Mouse (Mus musculus) limb, embryonic 14.5 days (tissue): ENCODE data around the gene Coro7. TPM values are rescaled to one million over a fixed set of nuclear protein-coding genes. Genes with fewer than 3 reads are reported as not detected.

ENCODE experiments used
- ATAC-seq: fragments of 200-750 bp; cut with Nextera tagmentation; 2 replicates; pipeline ENCODE4 v1.8.0; 2017; ENCODE audit warnings: low read depth, moderate number of reproducible peaks, moderate TSS enrichment; ENCODE audit not compliant: low FRiP score
- DNase-seq: peaks from one replicate; pipeline ENCODE4 v3.0.0-alpha.2; 2015; ENCODE audit warnings: low spot score
- H3K27ac ChIP-seq: fragments of 300-500 bp; sonication (generic); replicated peaks from 2 replicates; pipeline ENCODE4 v1.5.1; 2014; ENCODE audit warnings: low read depth, mild to moderate bottlenecking, low read length, moderate library complexity, mixed read lengths
- H3K27me3 ChIP-seq: fragments of 300-500 bp; sonication (generic); 2 replicates; pipeline ENCODE4 v1.6.1; 2014; ENCODE audit warnings: low read length, mixed read lengths; ENCODE audit not compliant: control insufficient read depth, insufficient read depth
- H3K36me3 ChIP-seq: fragments of 300-500 bp; sonication (generic); 2 replicates; pipeline ENCODE4 v1.6.1; 2014; ENCODE audit warnings: mild to moderate bottlenecking, low read length, moderate library complexity, mixed read lengths; ENCODE audit not compliant: control insufficient read depth, insufficient read depth
- H3K4me1 ChIP-seq: fragments of 300-500 bp; sonication (generic); 2 replicates; pipeline ENCODE4 v1.6.1; 2014; ENCODE audit warnings: antibody characterized with exemption, low read length, mixed read lengths; ENCODE audit not compliant: control insufficient read depth, insufficient read depth
- H3K4me2 ChIP-seq: fragments of 300-500 bp; sonication (generic); replicated peaks from 2 replicates; pipeline ENCODE4 v1.6.1; 2014; ENCODE audit warnings: low read depth, mild to moderate bottlenecking, low read length, moderate library complexity; ENCODE audit not compliant: severe bottlenecking
- H3K4me3 ChIP-seq: fragments of 300-500 bp; sonication (generic); replicated peaks from 2 replicates; pipeline ENCODE4 v1.5.1; 2014; ENCODE audit warnings: low read length
- H3K9ac ChIP-seq: fragments of 300-500 bp; sonication (generic); 2 replicates; pipeline ENCODE4 v1.6.1; 2014; ENCODE audit warnings: mild to moderate bottlenecking, low read depth, low read length, moderate library complexity; ENCODE audit not compliant: severe bottlenecking
- H3K9me3 ChIP-seq: fragments of 300-500 bp; sonication (generic); 2 replicates; pipeline ENCODE4 v1.6.1; 2016; ENCODE audit warnings: low read length; ENCODE audit not compliant: control insufficient read depth
- POLR2A ChIP-seq: fragments of 200-500 bp; IDR thresholded peaks from 2 replicates; pipeline ENCODE4 v1.8.0; 2012; ENCODE audit warnings: inconsistent platforms, mild to moderate bottlenecking, moderate library complexity, borderline replicate concordance; ENCODE audit not compliant: insufficient read depth, insufficient read length; ENCODE audit errors: extremely low read depth
- WGBS: fragments of 180-500 bp; shearing (Covaris S2); extraction: QIAGEN DNeasy Blood & Tissue Kit; methylation state at CpG from one replicate; pipeline ENCODE4 v1.1.7; 2014; 5-methylcytosine and 5-hydroxymethylcytosine counted together
- polyA plus RNA-seq, 2 experiments: library from polyadenylated mRNA; depleted of rRNA in 1 of 2; stranded (reverse) in 1 of 2; unstranded in 1 of 2; fragments of >200 nt; fragmentation: Nextera tagmentation in 1 of 2; extraction: Ambion mirVana in 1 of 2; gene quantifications; 2 replicates each; pipeline versions ENCODE4 v1.2.1 to v1.2.3; 2012 to 2014

Coro7 gene
- polyA plus RNA-seq, 2 experiments, result 15.0 to 40.8 TPM

DNA sequence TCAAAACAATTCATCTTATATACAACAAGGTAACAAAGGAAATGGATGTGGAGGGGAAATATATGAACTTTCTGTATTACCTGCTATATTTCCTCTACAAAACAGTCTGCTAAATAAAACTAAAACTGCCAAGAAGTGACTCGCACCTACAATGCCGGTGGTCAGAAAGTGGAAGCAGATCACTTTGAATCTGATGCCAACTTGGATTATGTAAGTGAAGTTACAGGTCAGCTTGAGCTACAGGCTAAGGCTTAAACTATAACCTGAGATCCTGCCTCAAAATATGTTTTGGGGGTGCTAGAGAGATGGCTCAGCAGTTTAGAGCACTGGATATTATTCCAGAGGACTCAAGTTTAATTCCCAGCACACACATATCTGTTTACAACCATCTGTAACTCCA lies 13.9 kb downstream of the Coro7 start:
- H3K4me1 ChIP-seq, result no peaks in the 10 kb centered on the region
- H3K9me3 ChIP-seq, result no peaks in the 10 kb centered on the region
- DNase-seq, result no peak
- H3K4me3 ChIP-seq, result no peak overlapping the region
- no peak for TF ChIP-seq POLR2A
- 85% methylated on average over 2 of the region's 2 CpGs for WGBS
- ATAC-seq, result no peak
- no peaks in the 10 kb centered on the region for H3K27me3 ChIP-seq
- H3K4me2 ChIP-seq, result no peak overlapping the region
- no peak overlapping the region for H3K9ac ChIP-seq
- peaks cover 39% of the 10 kb centered on the region for H3K36me3 ChIP-seq
- H3K27ac ChIP-seq, result no peak overlapping the region

DNA sequence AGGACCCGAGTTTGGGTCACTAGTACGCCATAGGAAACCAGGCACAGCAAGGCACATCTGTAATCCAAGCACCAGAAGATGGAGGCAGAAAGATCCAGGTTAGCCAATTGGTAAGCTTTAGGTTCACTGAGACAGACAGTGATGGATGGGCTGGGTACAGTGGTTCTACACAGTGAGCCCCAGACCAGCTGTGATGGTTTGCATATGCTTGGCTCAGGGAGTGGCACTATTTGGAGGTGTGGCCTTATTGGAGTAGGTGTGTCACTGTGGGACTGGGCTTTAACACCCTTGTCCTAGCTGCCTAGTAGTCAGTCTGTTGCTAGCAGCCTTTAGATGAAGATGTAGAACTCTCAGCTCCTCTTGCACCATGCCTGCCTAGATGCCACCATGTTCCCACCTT lies 15.8 kb downstream of the Coro7 start:
- peaks cover 9% of the 10 kb centered on the region for H3K4me1 ChIP-seq
- H3K9me3 ChIP-seq, result no peaks in the 10 kb centered on the region
- no peak overlapping the region for H3K4me2 ChIP-seq
- H3K4me3 ChIP-seq, result no peak overlapping the region
- no peak for DNase-seq
- no peak for TF ChIP-seq POLR2A
- H3K27me3 ChIP-seq, result no peaks in the 10 kb centered on the region
- 89% methylated on average over 2 of the region's 2 CpGs for WGBS
- H3K9ac ChIP-seq, result no peak overlapping the region
- ATAC-seq, result no peak
- no peak overlapping the region for H3K27ac ChIP-seq
- peaks cover 27% of the 10 kb centered on the region for H3K36me3 ChIP-seq

DNA sequence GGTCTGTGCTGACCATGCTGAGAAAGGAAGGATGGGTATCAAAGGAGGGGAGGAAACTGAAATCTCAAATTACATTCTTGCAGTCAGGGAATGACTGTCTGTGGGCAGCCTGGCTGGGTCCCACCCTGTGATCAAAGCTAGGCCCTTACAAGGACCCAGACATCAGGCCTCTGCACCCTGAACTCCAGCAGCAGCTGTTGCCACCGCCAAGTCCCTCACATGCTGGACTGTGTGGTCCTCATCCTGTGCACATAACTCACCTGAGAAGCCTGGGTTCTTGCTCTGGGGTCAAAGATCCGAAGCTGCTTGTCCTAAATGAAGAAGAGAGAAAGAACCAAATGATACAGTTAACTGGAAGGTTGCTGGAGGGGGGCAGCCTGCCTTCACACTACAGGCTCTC lies 18.0 kb downstream of the Coro7 start:
- H3K9ac ChIP-seq, result no peak overlapping the region
- no peak for TF ChIP-seq POLR2A
- H3K27me3 ChIP-seq, result no peaks in the 10 kb centered on the region
- H3K4me2 ChIP-seq, result no peak overlapping the region
- no peak for DNase-seq
- 55% methylated on average over 2 of the region's 2 CpGs for WGBS
- ATAC-seq, result no peak
- H3K36me3 ChIP-seq, result peaks cover 15% of the 10 kb centered on the region
- no peaks in the 10 kb centered on the region for H3K9me3 ChIP-seq
- H3K4me1 ChIP-seq, result peaks cover 25% of the 10 kb centered on the region
- H3K27ac ChIP-seq, result no peak overlapping the region
- H3K4me3 ChIP-seq, result no peak overlapping the region

DNA sequence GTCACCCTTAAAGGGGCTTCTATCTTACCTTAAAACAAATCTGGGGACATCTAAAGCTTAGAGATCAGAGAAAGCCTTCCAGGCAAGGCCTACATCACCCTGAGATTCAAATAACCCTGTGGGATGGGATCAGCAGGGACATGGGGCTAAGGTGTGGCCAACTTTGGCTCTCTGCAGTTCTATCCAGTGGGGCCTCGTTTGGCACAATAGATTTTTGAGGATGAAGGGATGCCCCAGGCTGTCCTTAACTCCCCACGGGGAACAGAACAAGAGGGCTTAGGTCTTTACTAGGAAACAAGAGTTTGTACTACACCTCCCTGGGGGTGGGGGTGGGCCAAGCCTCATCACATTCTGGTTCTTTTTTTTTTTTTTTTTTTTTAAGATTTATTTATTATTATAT lies 20.3 kb downstream of the Coro7 start:
- Histone ChIP-seq H3K4me1 (peaks cover 48% of the 10 kb centered on the region), H3K9me3 (no peaks in the 10 kb centered on the region), H3K36me3 (peaks cover 14% of the 10 kb centered on the region), H3K9ac (no peak overlapping the region; the same call in 1 of the 2 replicates), H3K27ac (peak overlapping the region; percentile 84), H3K27me3 (no peaks in the 10 kb centered on the region), H3K4me3 (no peak overlapping the region), H3K4me2 (peak overlapping the region; percentile 38)
- peak; percentile 1; the same call in 1 of the 2 replicates for ATAC-seq
- TF ChIP-seq POLR2A, result no peak
- no peak for DNase-seq
- 13% methylated on average over 2 of the region's 2 CpGs for WGBS

DNA sequence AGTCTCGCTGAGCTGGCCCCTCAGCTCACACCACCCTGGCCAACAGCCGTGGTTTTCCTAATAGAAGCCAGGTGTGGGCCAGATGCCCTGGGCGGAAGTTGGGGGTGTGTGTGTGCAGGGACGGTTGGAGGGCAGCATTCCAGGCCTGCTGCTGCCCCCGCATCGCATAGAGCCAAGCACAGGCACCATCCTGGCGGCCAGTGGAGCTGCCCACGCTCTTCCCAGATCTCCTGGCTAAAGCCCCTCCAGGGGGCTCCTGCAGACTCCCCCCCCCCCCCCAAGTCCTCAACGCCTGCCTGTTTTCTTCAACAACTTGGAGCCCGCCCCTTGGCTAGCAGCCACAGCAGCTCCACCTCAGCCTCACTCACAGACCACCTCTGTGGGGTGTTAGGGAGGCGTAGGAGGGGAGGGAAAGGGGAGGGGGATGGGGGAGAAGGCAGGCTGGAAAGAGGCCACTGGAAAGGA lies 20.8 kb downstream of the Coro7 start:
- peak; percentile 91 for ATAC-seq
- Histone ChIP-seq H3K36me3 (peaks cover 13% of the 10 kb centered on the region), H3K9me3 (no peaks in the 10 kb centered on the region), H3K4me1 (peaks cover 53% of the 10 kb centered on the region), H3K9ac (peak overlapping the region; percentile 14; the same call in 1 of the 2 replicates), H3K4me2 (peak overlapping the region; percentile 38), H3K27ac (peak overlapping the region; percentile 84), H3K4me3 (no peak overlapping the region), H3K27me3 (no peaks in the 10 kb centered on the region)
- 4% methylated on average over 11 of the region's 11 CpGs for WGBS
- TF ChIP-seq POLR2A, result no peak
- peak; percentile 88 for DNase-seq

DNA sequence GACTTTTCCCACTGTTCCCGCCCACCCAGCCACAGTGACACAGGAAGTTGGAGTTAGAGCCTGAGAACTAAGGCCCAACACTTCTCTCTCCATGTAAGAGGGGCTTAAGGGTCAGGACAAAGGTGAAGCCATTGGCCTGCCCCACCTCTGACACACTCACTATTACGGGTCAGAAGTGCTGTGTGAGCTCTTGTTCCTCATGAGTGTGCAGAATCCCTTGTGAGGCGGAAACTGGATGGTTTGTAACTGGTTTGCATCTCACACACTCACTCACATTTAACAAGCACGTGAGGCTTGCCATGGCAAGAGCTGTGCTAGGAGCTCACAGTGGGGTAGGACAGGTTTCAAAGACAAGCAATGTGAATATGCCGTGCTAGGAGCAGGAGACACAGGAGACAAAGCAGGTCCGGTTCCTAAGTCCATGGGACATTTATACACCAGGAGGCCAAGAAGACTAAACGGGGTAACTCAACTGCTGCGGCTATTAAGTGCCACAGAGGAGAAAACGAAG lies 23.0 kb downstream of the Coro7 start:
- 39% methylated on average over 9 of the region's 9 CpGs for whole genome bisulfite sequencing

More for the DNA sequence above, 23.0 kb downstream of the Coro7 start:
- no peaks in the 10 kb centered on the region for H3K27me3 ChIP-seq
- peak overlapping the region; percentile 84 for H3K27ac ChIP-seq
- ATAC-seq (no peak), DNase-seq (no peak)
- TF ChIP-seq POLR2A, result no peak
- H3K9ac ChIP-seq, result 0 out of 2 replicates have a peak overlapping the region, but pooled peaks have one; percentile 12
- no peak overlapping the region for H3K4me3 ChIP-seq
- H3K4me2 ChIP-seq, result no peak overlapping the region
- H3K36me3 ChIP-seq, result peaks cover 24% of the 10 kb centered on the region
- peaks cover 75% of the 10 kb centered on the region for H3K4me1 ChIP-seq
- no peaks in the 10 kb centered on the region for H3K9me3 ChIP-seq
